Mouse (Mus musculus) CH12.LX (cell line): ENCODE data around the gene Fam118a.

Source experiments
- CHD2 ChIP-seq: IDR thresholded peaks from 2 replicates; pipeline ENCODE4 v1.6.1; 2011; ENCODE audit warnings: low read length, improper control_type of control experiment
- CTCF ChIP-seq, 2 experiments: IDR thresholded peaks in 1 of 2; conservative IDR thresholded peaks in 1 of 2; 2 replicates each; pipeline ENCODE4 v1.5.1; 2011 to 2012; ENCODE audit warnings: low read depth in 2 of 2, low read length in 2 of 2, improper control_type of control experiment in 1 of 2, inconsistent platforms in 1 of 2, mild to moderate bottlenecking in 1 of 2, moderate library complexity in 1 of 2
- GABPA ChIP-seq: IDR thresholded peaks from 2 replicates; pipeline ENCODE4 v1.6.1; 2012; ENCODE audit warnings: low read depth, low read length, improper control_type of control experiment, inconsistent platforms; ENCODE audit not compliant: insufficient replicate concordance
- MAZ ChIP-seq: IDR thresholded peaks from 2 replicates; pipeline ENCODE4 v1.6.1; 2012; ENCODE audit warnings: low read depth, mild to moderate bottlenecking, inconsistent platforms, low read length, improper control_type of control experiment, moderate library complexity
- SIN3A ChIP-seq: IDR thresholded peaks from 2 replicates; pipeline ENCODE4 v1.6.1; 2012; ENCODE audit warnings: low read length, improper control_type of control experiment, inconsistent platforms

DNA sequence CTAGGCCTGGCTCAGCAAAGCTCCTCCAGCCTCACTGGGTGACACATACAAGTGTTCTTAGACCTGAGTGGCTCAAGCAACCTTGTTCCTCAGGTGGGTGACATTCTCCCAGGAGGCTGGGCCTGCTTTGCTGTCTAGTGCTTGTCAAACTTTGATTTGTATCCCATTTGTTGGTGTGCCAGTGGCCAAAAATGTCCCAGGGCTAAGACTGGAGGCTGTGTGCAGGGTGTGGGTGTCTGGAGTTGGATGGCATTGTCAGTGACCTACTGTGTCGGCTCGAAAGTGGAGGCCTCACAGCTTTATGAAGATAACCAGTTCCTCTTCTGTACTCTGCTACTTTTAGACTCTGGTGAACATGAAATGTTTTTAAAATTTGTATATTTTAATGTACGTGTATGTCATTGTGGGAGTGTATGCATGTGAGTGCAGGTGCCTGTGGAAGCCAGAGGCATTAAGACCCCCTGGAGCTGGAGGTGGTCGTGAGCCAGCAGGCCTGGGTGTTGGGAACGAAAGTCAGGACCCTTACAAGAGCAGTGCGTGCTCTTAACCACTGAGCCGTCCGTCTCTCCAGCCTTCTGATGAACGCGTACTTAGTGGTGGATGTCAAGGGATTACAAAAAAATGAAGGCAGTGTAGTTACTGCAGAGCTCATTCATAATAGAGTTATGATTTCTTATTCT is 12.9 kb downstream of the Fam118a start:
- TF ChIP-seq CTCF (conservative IDR thresholded peaks at IDR 0.05 in 1 of 2, IDR thresholded peaks at IDR 0.05 in 1 of 2; ENCODE audit: low read depth in 2 of 2, low read length in 2 of 2) (no peak), CHD2 (no peak), MAZ (no peak), SIN3A (no peak), GABPA (no peak)
